Mouse (Mus musculus) forebrain, embryonic 12.5 days (tissue): ENCODE measurements at regions not wholly inside any gene's neighbourhood (a gene's known extent, or its start where the extent isn't known, plus 50 kb on each side); places are given as distances from the start of the nearest gene placed in this dataset.

Experiments
- ATAC-seq: fragments of 200-750 bp; cut with Nextera tagmentation; 2 replicates; pipeline ENCODE4 v1.8.0; 2017; ENCODE audit warnings: moderate TSS enrichment; ENCODE audit not compliant: low FRiP score
- H3K27ac ChIP-seq: fragments of 300-500 bp; sonication (generic); 2 replicates; pipeline ENCODE4 v1.5.1; 2016; ENCODE audit warnings: mild to moderate bottlenecking
- H3K27me3 ChIP-seq: fragments of 300-500 bp; sonication (generic); 2 replicates; pipeline ENCODE4 v1.6.1; 2016; ENCODE audit warnings: mild to moderate bottlenecking
- H3K36me3 ChIP-seq: fragments of 300-500 bp; sonication (generic); replicated peaks from 2 replicates; pipeline ENCODE4 v1.6.1; 2016; ENCODE audit warnings: mild to moderate bottlenecking
- H3K4me1 ChIP-seq: fragments of 300-500 bp; sonication (generic); 2 replicates; pipeline ENCODE4 v1.6.1; 2016
- H3K4me2 ChIP-seq: fragments of 300-500 bp; sonication (generic); 2 replicates; pipeline ENCODE4 v1.6.1; 2016; ENCODE audit warnings: mild to moderate bottlenecking, moderate library complexity
- H3K4me3 ChIP-seq: fragments of 300-500 bp; sonication (generic); replicated peaks from 2 replicates; pipeline ENCODE4 v1.5.1; 2016; ENCODE audit warnings: mild to moderate bottlenecking
- H3K9ac ChIP-seq: fragments of 300-500 bp; sonication (generic); 2 replicates; pipeline ENCODE4 v1.6.1; 2016; ENCODE audit warnings: mild to moderate bottlenecking
- H3K9me3 ChIP-seq: fragments of 300-500 bp; sonication (generic); 2 replicates; pipeline ENCODE4 v1.6.1; 2016
- WGBS: fragments of 180-500 bp; shearing (Covaris S2); methylation state at CpG from one replicate; pipeline ENCODE4 v1.1.7; 2016; 5-methylcytosine and 5-hydroxymethylcytosine counted together

DNA sequence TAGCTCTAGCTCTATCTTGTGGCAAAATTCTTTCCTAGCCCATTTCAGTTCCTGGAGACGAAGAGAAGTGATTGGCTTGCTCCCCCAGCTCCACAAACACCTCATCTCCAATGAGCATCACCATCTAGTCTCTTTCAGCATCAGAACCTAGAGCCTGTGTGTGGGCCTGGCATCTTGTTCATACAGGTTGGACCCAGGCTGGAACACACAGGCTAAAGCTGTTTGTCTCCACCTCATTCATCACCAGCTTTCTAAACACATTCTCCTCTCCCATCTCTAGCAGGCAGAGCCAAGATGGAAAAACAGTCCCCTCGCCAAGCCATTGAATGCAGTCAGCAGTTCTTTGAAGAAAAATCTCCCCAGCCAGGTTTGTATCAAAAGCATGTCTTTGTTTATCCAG lies 221.9 kb upstream of the Cdh5 start:
- no peak for ATAC-seq
- 77% methylated on average over 2 of the region's 2 CpGs for WGBS
- H3K27me3 ChIP-seq, result 0 out of 2 replicates have a peak, but pooled peaks cover 3% of the 10 kb centered on the region
- no peaks in the 10 kb centered on the region for H3K36me3 ChIP-seq
- H3K9ac ChIP-seq, result no peak overlapping the region
- no peak overlapping the region for H3K27ac ChIP-seq
- no peak overlapping the region for H3K4me2 ChIP-seq
- H3K4me3 ChIP-seq, result no peak overlapping the region
- no peaks in the 10 kb centered on the region for H3K9me3 ChIP-seq
- peaks cover 4% of the 10 kb centered on the region; the same call in 1 of the 2 replicates for H3K4me1 ChIP-seq

DNA sequence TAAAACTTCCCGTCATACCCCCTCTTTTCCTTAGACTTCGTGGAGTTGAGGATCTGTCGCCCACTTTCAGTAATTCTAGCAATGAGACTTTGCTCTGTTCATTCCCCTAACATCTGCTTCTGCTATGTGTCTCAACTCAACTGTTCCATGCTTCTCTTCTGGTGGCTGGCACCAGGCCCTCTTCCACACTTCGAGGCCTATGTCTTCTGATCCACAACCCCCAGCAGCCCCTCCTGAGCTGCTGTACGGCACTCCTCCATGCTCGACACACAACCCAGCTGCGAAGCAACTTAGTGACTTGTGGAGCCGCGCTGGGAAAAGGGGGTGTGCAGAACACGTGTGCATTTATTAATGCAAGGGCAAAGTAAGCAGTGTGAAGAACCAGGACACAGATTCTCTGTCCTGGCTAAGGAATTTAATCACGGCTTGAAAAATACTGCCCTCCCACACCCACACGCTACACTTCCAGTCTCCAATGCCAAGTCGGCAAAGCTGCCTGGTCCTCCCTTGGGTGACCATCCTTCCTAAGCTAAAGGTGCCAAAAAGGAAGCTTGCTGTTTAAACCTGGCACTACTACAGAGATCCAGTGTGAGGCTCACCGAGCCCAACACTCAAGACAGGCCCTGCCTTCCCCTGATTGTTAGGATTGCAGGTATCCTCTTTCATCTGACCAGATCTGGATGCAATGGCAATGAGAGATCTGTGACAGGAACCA lies 220.8 kb upstream of the Cdh5 start:
- Histone ChIP-seq H3K27ac (no peak overlapping the region), H3K4me3 (no peak overlapping the region), H3K9me3 (no peaks in the 10 kb centered on the region), H3K4me2 (no peak overlapping the region), H3K36me3 (no peaks in the 10 kb centered on the region), H3K4me1 (0 out of 2 replicates have a peak, but pooled peaks cover 3% of the 10 kb centered on the region), H3K27me3 (0 out of 2 replicates have a peak, but pooled peaks cover 3% of the 10 kb centered on the region), H3K9ac (no peak overlapping the region)
- no peak for ATAC-seq
- WGBS, result 91% methylated on average over 14 of the region's 14 CpGs

DNA sequence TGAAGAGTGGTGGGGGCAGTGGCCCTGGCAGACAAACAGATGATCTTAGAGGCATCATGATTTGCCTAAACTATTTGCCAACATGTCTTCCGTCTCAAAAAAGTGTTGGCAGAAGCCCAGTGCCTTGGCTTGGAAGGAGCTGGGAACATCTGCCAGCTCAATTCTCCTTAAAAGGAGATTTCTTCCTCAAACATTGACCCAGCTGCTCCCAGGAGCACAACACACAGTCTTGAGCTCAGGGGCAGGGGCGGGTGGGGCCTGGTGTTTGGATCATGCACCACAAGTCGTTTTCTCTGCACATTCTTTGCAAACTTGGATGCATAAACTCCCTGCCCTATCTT lies 220.3 kb upstream of the Cdh5 start:
- H3K4me1 ChIP-seq, result 0 out of 2 replicates have a peak, but pooled peaks cover 3% of the 10 kb centered on the region
- WGBS, result 79% methylated on average over 3 of the region's 3 CpGs
- ATAC-seq, result no peak
- H3K4me2 ChIP-seq, result no peak overlapping the region
- H3K27me3 ChIP-seq, result 0 out of 2 replicates have a peak, but pooled peaks cover 3% of the 10 kb centered on the region
- H3K4me3 ChIP-seq, result no peak overlapping the region
- no peak overlapping the region for H3K27ac ChIP-seq
- no peaks in the 10 kb centered on the region for H3K9me3 ChIP-seq
- H3K36me3 ChIP-seq, result no peaks in the 10 kb centered on the region
- H3K9ac ChIP-seq, result no peak overlapping the region

DNA sequence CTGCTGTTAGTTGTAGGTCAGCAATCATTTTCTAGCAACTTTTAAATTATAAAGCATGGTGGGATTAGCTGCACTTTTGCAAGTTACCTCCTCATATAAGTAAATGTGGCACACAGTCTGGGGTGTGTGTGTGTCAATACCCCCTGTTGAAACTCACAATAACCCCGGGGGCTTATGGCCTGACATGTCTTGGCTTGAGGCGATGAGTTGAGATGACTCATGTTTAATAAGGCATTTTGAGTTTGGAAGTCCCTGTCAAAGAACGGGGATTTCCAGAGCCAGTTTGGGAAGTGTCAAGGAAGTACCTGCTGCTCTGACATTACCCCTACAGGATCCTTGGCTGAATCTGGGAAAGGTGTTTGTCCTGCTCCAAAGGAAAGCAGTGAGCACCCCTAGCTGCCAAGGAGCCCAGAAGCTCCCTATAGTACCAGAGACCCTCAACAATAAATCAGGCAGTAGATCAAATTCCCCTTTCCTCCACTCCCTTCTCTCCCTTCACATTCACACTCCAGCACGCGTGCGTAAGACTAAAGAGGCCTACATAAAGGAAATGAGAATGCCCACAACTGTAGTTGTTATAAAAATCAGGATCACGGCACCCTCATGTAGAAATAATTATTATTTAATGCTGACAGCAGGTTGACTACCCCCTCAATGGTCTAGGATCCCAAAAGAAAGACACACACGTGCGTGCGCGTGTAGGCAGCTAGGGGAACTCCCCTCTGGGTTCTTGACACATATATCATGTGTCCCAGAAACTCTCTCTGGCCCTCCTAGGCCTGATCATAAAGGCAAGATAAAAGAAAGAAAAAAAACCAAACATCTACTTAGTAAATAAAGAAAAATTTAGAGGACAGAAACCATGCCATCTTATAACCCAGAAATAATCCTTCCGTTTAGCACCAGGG lies 216.3 kb upstream of the Cdh5 start:
- H3K4me3 ChIP-seq, result no peak overlapping the region
- no peaks in the 10 kb centered on the region for H3K4me1 ChIP-seq
- H3K9ac ChIP-seq, result no peak overlapping the region
- no peaks in the 10 kb centered on the region for H3K9me3 ChIP-seq
- H3K4me2 ChIP-seq, result no peak overlapping the region
- 0 out of 2 replicates have a peak, but pooled peaks cover 3% of the 10 kb centered on the region for H3K27me3 ChIP-seq
- H3K36me3 ChIP-seq, result no peaks in the 10 kb centered on the region
- ATAC-seq, result no peak
- 95% methylated on average over 12 of the region's 12 CpGs for WGBS
- H3K27ac ChIP-seq, result no peak overlapping the region

DNA sequence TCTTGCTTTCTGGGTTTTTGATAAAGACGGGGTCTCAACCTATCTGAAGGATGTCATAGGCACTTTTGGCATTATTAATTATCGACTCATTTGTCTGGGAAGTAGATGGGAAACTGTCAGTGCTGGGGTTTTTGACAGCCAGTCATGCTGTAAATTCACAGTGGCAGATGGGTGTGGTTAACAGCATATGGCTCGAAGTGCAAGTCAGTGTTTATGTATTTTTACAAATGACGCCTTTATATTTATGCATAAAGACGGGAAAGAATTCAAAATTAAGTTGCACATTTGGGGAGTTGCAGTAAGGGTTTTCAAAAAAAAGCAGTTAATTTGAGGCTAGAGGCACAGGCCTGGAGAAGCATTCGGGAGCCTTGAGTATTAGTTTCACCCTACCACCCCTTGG lies 206.8 kb upstream of the Cdh5 start:
- H3K36me3 ChIP-seq, result no peaks in the 10 kb centered on the region
- H3K27ac ChIP-seq, result no peak overlapping the region
- H3K4me3 ChIP-seq, result no peak overlapping the region
- H3K4me2 ChIP-seq, result no peak overlapping the region
- no peaks in the 10 kb centered on the region for H3K4me1 ChIP-seq
- no peaks in the 10 kb centered on the region for H3K27me3 ChIP-seq
- H3K9me3 ChIP-seq, result no peaks in the 10 kb centered on the region
- WGBS, result 86% methylated on average over 6 of the region's 6 CpGs
- no peak overlapping the region for H3K9ac ChIP-seq
- ATAC-seq, result no peak

DNA sequence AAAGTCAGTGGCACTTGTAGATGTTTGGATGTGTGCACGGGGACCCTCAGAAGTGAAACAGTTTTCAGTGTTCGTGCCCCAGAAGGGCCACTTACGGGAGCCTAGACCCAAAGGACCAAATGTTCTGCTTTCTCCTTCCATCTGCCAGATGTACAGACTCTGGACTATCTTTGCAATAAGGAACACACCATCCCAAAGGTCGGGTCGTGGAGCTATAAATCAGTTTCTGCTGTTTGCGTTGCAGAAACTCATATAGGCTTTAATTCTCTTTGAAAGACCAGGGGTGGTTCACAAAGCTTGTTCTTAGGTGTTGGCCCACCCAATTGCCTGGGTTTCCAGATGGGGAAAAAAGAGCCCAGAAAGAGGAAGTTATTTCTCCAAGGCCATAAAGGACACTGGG lies 206.3 kb upstream of the Cdh5 start:
- H3K4me3 ChIP-seq, result no peak overlapping the region
- no peak for ATAC-seq
- no peak overlapping the region for H3K4me2 ChIP-seq
- H3K9ac ChIP-seq, result no peak overlapping the region
- H3K9me3 ChIP-seq, result no peaks in the 10 kb centered on the region
- H3K27me3 ChIP-seq, result no peaks in the 10 kb centered on the region
- no peak overlapping the region for H3K27ac ChIP-seq
- no peaks in the 10 kb centered on the region for H3K36me3 ChIP-seq
- 86% methylated on average over 6 of the region's 6 CpGs for WGBS
- H3K4me1 ChIP-seq, result no peaks in the 10 kb centered on the region

DNA sequence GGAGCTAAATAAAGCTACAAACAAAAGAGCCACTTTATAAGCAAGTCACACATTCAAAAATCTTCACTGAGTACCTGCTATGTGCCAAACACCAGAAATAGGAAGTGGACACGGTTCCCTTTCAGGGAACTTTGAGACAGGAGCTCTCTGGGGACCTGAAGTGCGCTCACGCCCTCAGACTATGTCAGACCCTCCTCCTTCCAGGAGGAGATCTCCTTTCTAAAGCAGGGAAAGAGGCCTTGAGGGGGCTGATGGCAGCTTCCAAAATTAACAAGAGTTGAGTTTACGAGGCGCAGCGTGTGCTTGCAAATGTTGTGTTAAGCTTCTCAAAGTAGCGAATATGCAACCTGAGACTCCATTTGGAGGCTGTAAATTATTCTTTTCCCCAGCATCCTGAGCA lies 204.0 kb upstream of the Cdh5 start:
- H3K9ac ChIP-seq, result no peak overlapping the region
- H3K36me3 ChIP-seq, result no peaks in the 10 kb centered on the region
- 86% methylated on average over 7 of the region's 7 CpGs for WGBS
- no peaks in the 10 kb centered on the region for H3K27me3 ChIP-seq
- no peaks in the 10 kb centered on the region for H3K4me1 ChIP-seq
- H3K27ac ChIP-seq, result no peak overlapping the region
- H3K4me2 ChIP-seq, result no peak overlapping the region
- no peak overlapping the region for H3K4me3 ChIP-seq
- no peaks in the 10 kb centered on the region for H3K9me3 ChIP-seq
- ATAC-seq, result no peak

DNA sequence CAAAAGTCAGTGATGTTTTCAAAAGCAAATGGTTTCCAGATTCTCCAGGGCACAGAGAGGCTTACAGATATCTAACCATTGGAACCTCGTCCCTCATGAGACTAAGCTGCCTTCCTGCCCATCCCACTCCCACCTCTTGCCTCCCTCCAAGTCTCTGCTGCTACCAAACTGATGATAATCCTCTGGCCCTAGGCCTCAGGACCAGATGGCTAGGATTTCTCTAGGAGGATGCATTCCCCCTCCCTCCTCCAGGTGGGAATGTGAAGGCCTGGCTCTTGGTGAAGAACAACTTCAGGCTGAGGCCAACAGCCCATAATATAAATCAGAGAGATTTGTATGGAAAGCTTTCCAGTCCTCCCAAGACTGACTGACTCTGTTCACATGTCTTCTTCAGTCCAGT lies 198.9 kb upstream of the Cdh5 start:
- H3K9ac ChIP-seq, result no peak overlapping the region
- no peaks in the 10 kb centered on the region for H3K36me3 ChIP-seq
- no peak overlapping the region for H3K4me2 ChIP-seq
- H3K27ac ChIP-seq, result no peak overlapping the region
- no peaks in the 10 kb centered on the region for H3K27me3 ChIP-seq
- H3K4me1 ChIP-seq, result no peaks in the 10 kb centered on the region
- no peaks in the 10 kb centered on the region for H3K9me3 ChIP-seq
- 75% methylated on average over 1 of the region's 1 CpGs for WGBS
- ATAC-seq, result no peak
- no peak overlapping the region for H3K4me3 ChIP-seq

DNA sequence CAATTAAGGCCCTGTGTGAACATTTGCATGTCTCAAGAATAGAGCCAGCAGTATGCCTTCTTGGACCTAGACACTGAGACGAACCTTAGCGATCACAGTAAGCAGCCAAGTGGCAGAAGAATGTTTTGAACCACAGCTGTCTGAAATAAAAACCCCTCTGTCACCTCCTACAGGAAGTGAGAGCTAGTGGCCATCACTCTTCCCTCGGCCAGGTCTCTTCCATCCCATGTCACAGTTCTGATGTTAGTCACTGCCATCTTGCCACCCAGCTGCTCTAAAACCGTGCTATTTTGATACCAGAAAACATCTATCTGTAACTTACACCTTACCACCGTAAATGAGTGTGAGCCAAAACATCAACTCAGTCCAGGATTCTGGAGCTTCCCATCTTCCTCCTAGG lies 197.8 kb upstream of the Cdh5 start:
- Histone ChIP-seq H3K36me3 (no peaks in the 10 kb centered on the region), H3K9me3 (no peaks in the 10 kb centered on the region), H3K27ac (no peak overlapping the region), H3K4me2 (no peak overlapping the region), H3K4me1 (no peaks in the 10 kb centered on the region), H3K4me3 (no peak overlapping the region), H3K27me3 (no peaks in the 10 kb centered on the region), H3K9ac (no peak overlapping the region)
- 86% methylated on average over 5 of the region's 5 CpGs for WGBS
- ATAC-seq, result no peak

DNA sequence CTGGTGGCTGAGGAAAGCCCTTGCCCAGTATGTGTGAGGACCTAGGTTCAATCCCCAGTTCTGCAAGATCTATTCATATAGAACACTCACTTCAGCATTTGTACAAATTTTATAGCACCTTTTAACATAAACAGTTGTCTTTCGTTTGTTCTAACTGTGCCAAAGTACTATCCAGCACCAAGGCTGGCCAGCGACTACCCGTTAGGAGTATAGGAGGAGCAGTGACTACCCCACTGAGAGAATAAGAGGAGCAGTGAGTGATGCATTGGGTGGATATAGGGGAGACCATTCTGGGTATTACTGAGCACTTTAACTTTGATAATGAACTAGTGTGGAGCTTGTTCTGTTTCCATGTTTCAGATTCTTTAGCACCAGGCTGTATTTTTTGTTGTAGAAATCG lies 193.8 kb upstream of the Cdh5 start:
- Histone ChIP-seq H3K4me1 (no peaks in the 10 kb centered on the region), H3K4me3 (no peak overlapping the region), H3K27me3 (no peaks in the 10 kb centered on the region), H3K9me3 (no peaks in the 10 kb centered on the region), H3K9ac (no peak overlapping the region), H3K4me2 (no peak overlapping the region), H3K36me3 (no peaks in the 10 kb centered on the region), H3K27ac (no peak overlapping the region)
- 88% methylated on average over 4 of the region's 4 CpGs for WGBS
- ATAC-seq, result no peak

DNA sequence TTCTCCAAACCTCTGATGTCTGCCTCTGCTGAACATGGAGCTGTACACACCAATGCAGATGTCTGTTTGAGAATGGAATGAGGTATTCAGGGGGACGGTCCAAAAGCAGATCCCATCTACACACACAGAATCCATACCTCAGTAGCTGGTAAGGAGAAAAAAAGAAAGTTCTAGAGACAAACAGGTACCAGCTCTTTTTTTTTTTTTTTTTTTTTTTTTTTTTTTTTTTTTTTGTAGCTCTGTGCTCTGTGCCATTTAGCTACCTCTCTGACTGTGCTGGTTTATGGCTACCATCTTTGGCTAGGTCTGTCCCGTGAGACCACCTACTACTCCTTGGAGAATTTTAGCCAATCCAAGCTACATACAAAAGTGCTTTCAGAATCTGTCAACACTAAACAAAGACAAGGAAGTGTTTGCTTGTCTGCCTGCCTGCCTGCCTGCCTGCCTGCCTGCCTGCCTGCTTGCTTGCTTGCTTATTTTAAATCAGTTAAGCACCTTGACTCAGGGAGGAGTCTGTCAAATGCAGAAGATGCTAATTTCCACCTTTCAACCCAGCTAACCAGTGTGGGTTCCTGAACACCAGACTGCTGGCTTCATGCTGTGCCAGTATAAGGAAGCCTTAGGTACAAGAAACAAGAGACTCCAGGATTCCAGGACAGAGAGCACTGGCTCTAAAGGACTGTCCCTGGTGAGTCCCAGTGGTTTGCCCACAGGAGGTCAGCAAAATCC lies 190.0 kb upstream of the Cdh5 start:
- H3K27ac ChIP-seq, result no peak overlapping the region
- H3K4me2 ChIP-seq, result no peak overlapping the region
- ATAC-seq, result no peak
- H3K9me3 ChIP-seq, result no peaks in the 10 kb centered on the region
- H3K4me1 ChIP-seq, result no peaks in the 10 kb centered on the region; the same call in none of the 2 replicates
- no peak overlapping the region for H3K4me3 ChIP-seq
- H3K36me3 ChIP-seq, result no peaks in the 10 kb centered on the region
- WGBS, result 66% methylated on average over 2 of the region's 2 CpGs
- H3K9ac ChIP-seq, result no peak overlapping the region
- no peaks in the 10 kb centered on the region for H3K27me3 ChIP-seq
